In the genomic region with DNA sequence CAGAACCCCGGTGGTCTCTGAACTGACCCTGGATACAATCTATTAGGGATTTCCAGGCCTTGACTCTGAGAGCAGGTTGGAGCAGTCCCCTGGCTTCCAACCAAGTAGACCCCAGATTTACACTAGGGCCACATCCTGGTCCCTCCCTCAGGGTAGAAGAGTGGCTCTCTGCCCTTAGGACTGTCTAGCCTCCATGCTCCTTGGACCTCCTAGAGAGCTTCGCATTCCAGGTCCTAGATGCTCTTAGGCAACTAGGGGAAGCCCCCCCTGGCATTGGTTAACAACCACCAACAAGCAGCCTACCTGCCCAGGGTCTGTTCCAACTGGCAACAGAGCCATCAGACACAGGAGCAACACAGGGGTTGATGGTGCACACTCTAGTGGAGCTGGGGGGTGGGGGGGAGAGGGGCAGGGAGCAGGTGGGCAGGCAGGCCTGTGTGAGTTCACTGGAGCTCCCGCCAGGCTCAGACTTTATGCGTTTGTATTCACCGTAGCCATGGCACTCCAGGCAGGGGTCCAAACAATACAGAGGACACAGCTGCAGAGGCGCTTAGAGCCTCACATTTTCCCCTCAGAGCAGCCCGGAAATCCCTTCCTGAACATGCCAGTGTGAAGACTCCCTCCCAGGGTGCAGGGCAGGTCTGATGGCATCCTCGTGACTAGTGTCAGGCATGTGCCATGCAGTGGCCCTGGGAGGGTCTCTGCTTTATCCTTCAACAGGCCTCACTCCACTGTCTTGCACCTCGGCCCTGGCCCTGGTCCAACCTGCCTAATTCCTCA, we compare ENCODE assay signal across 10 mouse cellular contexts. TPM values are rescaled to one million over a fixed set of nuclear protein-coding genes. Genes with fewer than 3 reads are reported as not detected.
A peak's percentile ranks its signal among the peaks of the same experiment; 100 is the strongest.
DNase-seq lines count a peak whose midpoint lies in the region; ATAC-seq and TF ChIP-seq lines count a peak whose summit lies in the region.
"Had no signal": no experiment of that assay in that cellular context is flagged by ENCODE, and none has a peak within 500 bp of the region (broad histone marks: within the 10 kb centered on the region; RNA-seq: fewer than 3 reads in every experiment).

No protein-coding gene starts in this region.

- peaks cover 12% of the 10 kb centered on the region for H3K4me1 ChIP-seq in lung, embryonic 15.5 days
- H3K4me1 ChIP-seq in forebrain, postnatal 0 days (ENCODE audit: insufficient read depth), result no peaks in the 10 kb centered on the region
- peaks cover 21% of the 10 kb centered on the region for H3K4me1 ChIP-seq in limb, embryonic 15.5 days
- H3K4me1 ChIP-seq in stomach, embryonic 16.5 days (ENCODE audit: control insufficient read depth, insufficient read depth, low read length), result peaks cover 7% of the 10 kb centered on the region; the same call in 1 of the 2 replicates

- peak; percentile 70 for ATAC-seq in lung, embryonic 15.5 days (ENCODE audit: borderline replicate concordance, extremely low read depth, low FRiP score, low TSS enrichment)
- ATAC-seq in forebrain, postnatal 0 days, result peak; percentile 95
- peak; percentile 91 for ATAC-seq in limb, embryonic 15.5 days (ENCODE audit: insufficient number of reproducible peaks, low FRiP score, low TSS enrichment, low read depth)
- peak; percentile 75 for ATAC-seq in stomach, embryonic 16.5 days (ENCODE audit: insufficient read depth, low FRiP score)

- H3K4me2 ChIP-seq in lung, embryonic 15.5 days, result no peak overlapping the region
- H3K4me2 ChIP-seq in forebrain, postnatal 0 days (ENCODE audit: low read depth), result no peak overlapping the region
- no peak overlapping the region for H3K4me2 ChIP-seq in limb, embryonic 15.5 days
- no peak overlapping the region for H3K4me2 ChIP-seq in stomach, embryonic 16.5 days (ENCODE audit: low read depth, low read length)

- no peak overlapping the region for H3K4me3 ChIP-seq in lung, embryonic 15.5 days
- no peak overlapping the region for H3K4me3 ChIP-seq in forebrain, postnatal 0 days (ENCODE audit: low read depth, low read length)
- H3K4me3 ChIP-seq in limb, embryonic 15.5 days, result no peak overlapping the region
- H3K4me3 ChIP-seq in stomach, embryonic 16.5 days (replicated peaks; ENCODE audit: low read length), result no peak overlapping the region

- DNase-seq in lung, postnatal 25 days (ENCODE audit: low spot score), result no peak
- DNase-seq in forebrain, postnatal 0 days, result peak; percentile 74
- peak; percentile 64 to 68 for DNase-seq in heart, postnatal 36 days
- no peak for DNase-seq in adrenal gland, adult 18-20 months (ENCODE audit: low spot score in 2 of 2)
- DNase-seq in spleen, postnatal 10 days (ENCODE audit: low spot score in 2 of 2), result no peak

- H3K27ac ChIP-seq in lung, embryonic 15.5 days, result no peak overlapping the region
- peak overlapping the region; percentile 40; the same call in 1 of the 2 replicates for H3K27ac ChIP-seq in forebrain, postnatal 0 days (ENCODE audit: low read depth, low read length)
- peak overlapping the region; percentile 79 for H3K27ac ChIP-seq in limb, embryonic 15.5 days
- H3K27ac ChIP-seq in stomach, embryonic 16.5 days (ENCODE audit: low read length), result no peak overlapping the region

- no peaks in the 10 kb centered on the region for H3K36me3 ChIP-seq in lung, embryonic 15.5 days
- no peaks in the 10 kb centered on the region for H3K36me3 ChIP-seq in forebrain, postnatal 0 days (ENCODE audit: insufficient read depth)
- H3K36me3 ChIP-seq in limb, embryonic 15.5 days, result 0 out of 2 replicates have a peak, but pooled peaks cover 2% of the 10 kb centered on the region
- H3K36me3 ChIP-seq in stomach, embryonic 16.5 days (ENCODE audit: control insufficient read depth, insufficient read depth, low read length), result no peaks in the 10 kb centered on the region
- H3K36me3 ChIP-seq: G1E had no signal

- TF ChIP-seq CTCF in forebrain, postnatal 0 days (IDR thresholded peaks at IDR 0.05; ENCODE audit: low read depth), result no peak

- intact Hi-C loops in heart, postnatal 36 days (cut with DNase I), result no loop called here

- H3K9ac ChIP-seq in lung, embryonic 15.5 days, result no peak overlapping the region
- H3K9ac ChIP-seq in forebrain, postnatal 0 days, result no peak overlapping the region
- H3K9ac ChIP-seq in limb, embryonic 15.5 days, result no peak overlapping the region
- no peak overlapping the region for H3K9ac ChIP-seq in stomach, embryonic 16.5 days (ENCODE audit: low read length)

- H3K27me3 ChIP-seq in lung, embryonic 15.5 days, result no peaks in the 10 kb centered on the region
- H3K27me3 ChIP-seq in forebrain, postnatal 0 days (ENCODE audit: insufficient read depth, low read length), result no peaks in the 10 kb centered on the region
- H3K27me3 ChIP-seq in limb, embryonic 15.5 days, result no peaks in the 10 kb centered on the region
- H3K27me3 ChIP-seq in stomach, embryonic 16.5 days (ENCODE audit: control insufficient read depth, insufficient read depth, low read length), result no peaks in the 10 kb centered on the region

- WGBS in lung, embryonic 15.5 days, result 44% methylated on average over 9 of the region's 9 CpGs
- 27% methylated on average over 9 of the region's 9 CpGs for WGBS in forebrain, postnatal 0 days
- WGBS in limb, embryonic 15.5 days, result 36% methylated on average over 9 of the region's 9 CpGs
- 53% methylated on average over 9 of the region's 9 CpGs for WGBS in stomach, embryonic 16.5 days

- H3K9me3 ChIP-seq in lung, embryonic 15.5 days, result no peaks in the 10 kb centered on the region
- H3K9me3 ChIP-seq in forebrain, postnatal 0 days (ENCODE audit: low read length), result no peaks in the 10 kb centered on the region
- H3K9me3 ChIP-seq in limb, embryonic 15.5 days, result no peaks in the 10 kb centered on the region
- no peaks in the 10 kb centered on the region for H3K9me3 ChIP-seq in stomach, embryonic 16.5 days (replicated peaks; ENCODE audit: control insufficient read depth, low read length)
- H3K9me3 ChIP-seq: G1E had no signal

RNA-seq across cellular contexts. Expression of a gene that starts 46.8 kb away (rescaled TPM):
- 14.1 and 14.5 TPM in 2 replicates for polyA plus RNA-seq in lung, embryonic 15.5 days (2015; fragmentation: Nextera tagmentation; extraction: Ambion mirVana)
- 22.7 and 28.3 TPM in 2 replicates for total RNA-seq in forebrain, postnatal 0 days (2014; rRNA removed)
- polyA plus RNA-seq in forebrain, postnatal 0 days (2015; fragmentation: Nextera tagmentation; extraction: Ambion mirVana), result 14.8 and 16.0 TPM in 2 replicates
- total RNA-seq in heart, postnatal 36 days (2021), result 1 to 10 TPM; 5.1 to 6.1 TPM
- polyA plus RNA-seq in limb, embryonic 15.5 days (2015; fragmentation: Nextera tagmentation; extraction: Ambion mirVana), result 23.5 and 27.9 TPM in 2 replicates
- polyA plus RNA-seq in stomach, embryonic 16.5 days (2015; fragmentation: Nextera tagmentation; extraction: Ambion mirVana), result 12.1 and 14.2 TPM in 2 replicates
- 1 to 10 TPM in 1 of 2 experiments, under 1 TPM in 1; 0.45 to 1.1 TPM for total RNA-seq in adrenal gland, adult 18-20 months (2021)
- total RNA-seq: G1E; neutrophil, adult 5-6 weeks had no signal
- polyA plus RNA-seq: G1E had no signal

Comparison
In these comparisons a context has a peak if more than half of its experiments do, and no peak if none do; other contexts are left out.
1. H3K27ac ChIP-seq: peak in forebrain, postnatal 0 days (single experiment) and limb, embryonic 15.5 days (single experiment); none in lung, embryonic 15.5 days (single experiment) and stomach, embryonic 16.5 days (single experiment).
2. DNase-seq: peak in forebrain, postnatal 0 days (single experiment) and heart, postnatal 36 days (2 of 2); none in lung, postnatal 25 days (single experiment), adrenal gland, adult 18-20 months (0 of 2) and spleen, postnatal 10 days (0 of 2).
3. Peak in every context shown above with its lines, with median percentiles within 50 percentile points of each other: ATAC-seq.